8 mouse cellular contexts compared by ENCODE assay signal in the genomic region with DNA sequence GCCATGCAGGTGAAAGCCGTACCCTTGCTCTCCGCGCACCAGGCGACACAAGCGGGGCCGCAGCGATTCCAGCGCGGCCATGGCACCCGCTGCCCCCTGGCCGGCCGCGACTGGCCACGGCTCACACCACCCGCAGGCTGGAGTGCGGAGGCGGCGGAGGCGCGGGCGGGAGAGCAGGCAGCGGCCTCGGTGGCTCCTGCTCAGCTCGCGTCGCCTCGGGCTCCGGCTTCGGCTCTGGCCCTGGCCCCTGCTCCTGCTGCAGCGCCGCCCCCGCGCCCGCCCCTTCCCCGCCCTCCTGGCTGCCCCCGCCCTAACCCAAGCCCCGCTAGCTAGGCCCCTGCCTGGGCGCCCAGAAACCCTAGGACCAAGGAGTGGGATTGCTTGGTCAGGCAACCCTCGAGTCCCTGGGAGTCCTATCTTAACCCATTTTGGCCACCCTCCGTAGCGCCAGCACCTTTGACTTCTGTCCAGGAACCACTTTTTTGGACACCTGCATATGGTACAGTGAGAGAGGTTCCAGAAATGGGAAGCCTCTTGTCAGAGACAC. TPM values are rescaled to one million over a fixed set of nuclear protein-coding genes. Genes with fewer than 3 reads are reported as not detected.
A peak's percentile ranks its signal among the peaks of the same experiment; 100 is the strongest.
DNase-seq lines count a peak whose midpoint lies in the region; ATAC-seq and TF ChIP-seq lines count a peak whose summit lies in the region.

A gene (minus strand): TSS at position 258 of the 547 bp plus-strand sequence.

- peak within 1 kb of the TSS; percentile 86 for H3K4me2 ChIP-seq in hindbrain, postnatal 0 days (ENCODE audit: low read depth, low read length)
- H3K4me2 ChIP-seq in limb, embryonic 13.5 days (replicated peaks) = peak within 1 kb of the TSS; percentile 86
- peak within 1 kb of the TSS; percentile 95 for H3K4me2 ChIP-seq in midbrain, embryonic 14.5 days (ENCODE audit: low read length)

- under 1% methylated on average over 30 of the region's 41 CpGs for WGBS in hindbrain, postnatal 0 days
- WGBS in limb, embryonic 13.5 days = 0% methylated on average over 37 of the region's 41 CpGs
- 1% methylated on average over 40 of the region's 41 CpGs for WGBS in midbrain, embryonic 14.5 days

- H3K27ac ChIP-seq in hindbrain, postnatal 0 days = peak within 1 kb of the TSS; percentile 83
- H3K27ac ChIP-seq in limb, embryonic 13.5 days = peak within 1 kb of the TSS; percentile 67
- H3K27ac ChIP-seq in midbrain, embryonic 14.5 days (replicated peaks; ENCODE audit: low read depth, low read length) = peak within 1 kb of the TSS; percentile 37; the same call in 1 of the 2 replicates

- no peak for TF ChIP-seq CTCF in hindbrain, postnatal 0 days (IDR thresholded peaks at IDR 0.05; ENCODE audit: low read depth)

- no peaks in the 10 kb centered on the region for H3K27me3 ChIP-seq in hindbrain, postnatal 0 days (ENCODE audit: insufficient read depth, low read length)
- 0 out of 2 replicates have a peak, but pooled peaks cover 3% of the 10 kb centered on the region for H3K27me3 ChIP-seq in limb, embryonic 13.5 days
- peaks cover 6% of the 10 kb centered on the region; the same call in 1 of the 2 replicates for H3K27me3 ChIP-seq in midbrain, embryonic 14.5 days (ENCODE audit: control insufficient read depth, insufficient read depth, low read length)

- H3K9me3 ChIP-seq in hindbrain, postnatal 0 days (ENCODE audit: low read length) = no peaks in the 10 kb centered on the region
- no peaks in the 10 kb centered on the region for H3K9me3 ChIP-seq in limb, embryonic 13.5 days
- H3K9me3 ChIP-seq in midbrain, embryonic 14.5 days (ENCODE audit: control insufficient read depth, low read length) = no peaks in the 10 kb centered on the region

- DNase-seq in ovary, postnatal 36 days (ENCODE audit: low spot score) = peak; percentile 71
- no peak for DNase-seq in ovary, adult 18-20 months (ENCODE audit: low spot score)
- DNase-seq in cerebellum, adult 8-10 months = peak; percentile 66
- peak; percentile 65 for DNase-seq in gastrocnemius, postnatal 10 days
- DNase-seq in hindbrain, postnatal 0 days (ENCODE audit: low spot score) = peak; percentile 68
- DNase-seq in midbrain, embryonic 14.5 days = peak; percentile 73

- no peaks in the 10 kb centered on the region for H3K36me3 ChIP-seq in hindbrain, postnatal 0 days (ENCODE audit: insufficient read depth, low read length)
- peaks cover 22% of the 10 kb centered on the region for H3K36me3 ChIP-seq in limb, embryonic 13.5 days
- H3K36me3 ChIP-seq in midbrain, embryonic 14.5 days (ENCODE audit: control insufficient read depth, insufficient read depth, low read length) = no peaks in the 10 kb centered on the region

- H3K4me3 ChIP-seq in hindbrain, postnatal 0 days (ENCODE audit: low read length) = peak within 1 kb of the TSS; percentile 58
- peak within 1 kb of the TSS; percentile 80 for H3K4me3 ChIP-seq in limb, embryonic 13.5 days
- H3K4me3 ChIP-seq in midbrain, embryonic 14.5 days (replicated peaks; ENCODE audit: low read depth, low read length) = peak within 1 kb of the TSS; percentile 67

- peak within 1 kb of the TSS; percentile 90 for H3K9ac ChIP-seq in hindbrain, postnatal 0 days (replicated peaks; ENCODE audit: low read length)
- peak within 1 kb of the TSS; percentile 90 for H3K9ac ChIP-seq in limb, embryonic 13.5 days
- peak within 1 kb of the TSS; percentile 85 for H3K9ac ChIP-seq in midbrain, embryonic 14.5 days (replicated peaks; ENCODE audit: low read length)

- H3K4me1 ChIP-seq in hindbrain, postnatal 0 days (ENCODE audit: insufficient read depth, low read length) = peaks cover 4% of the 10 kb centered on the region; the same call in 1 of the 2 replicates
- peaks cover 41% of the 10 kb centered on the region for H3K4me1 ChIP-seq in limb, embryonic 13.5 days
- H3K4me1 ChIP-seq in midbrain, embryonic 14.5 days (ENCODE audit: control insufficient read depth, insufficient read depth, low read length) = peaks cover 7% of the 10 kb centered on the region; the same call in 1 of the 2 replicates

- peak; percentile 50 for ATAC-seq in hindbrain, postnatal 0 days
- peak; percentile 83 for ATAC-seq in limb, embryonic 13.5 days (ENCODE audit: low FRiP score, low read depth)
- ATAC-seq in midbrain, embryonic 14.5 days (ENCODE audit: low FRiP score, low TSS enrichment) = peak; percentile 60
- no peak for ATAC-seq in monocyte, adult 5-6 weeks (replicated peaks; ENCODE audit: insufficient number of reproducible peaks, low FRiP score, low TSS enrichment, poor library complexity, severe bottlenecking)

RNA-seq across cellular contexts. Expression of the gene that starts here (rescaled TPM):
- 10 to 100 TPM; 30.1 to 33.4 TPM for total RNA-seq in gastrocnemius, postnatal 10 days (2021)
- total RNA-seq in hindbrain, postnatal 0 days (2014; rRNA removed) = 72.8 and 91.1 TPM in 2 replicates
- 57.6 and 60.6 TPM in 2 replicates for polyA plus RNA-seq in hindbrain, postnatal 0 days (2015; fragmentation: Nextera tagmentation; extraction: Ambion mirVana)
- polyA plus RNA-seq in limb, embryonic 13.5 days (2015; fragmentation: Nextera tagmentation; extraction: Ambion mirVana) = 58.1 and 59.3 TPM in 2 replicates
- polyA plus RNA-seq in midbrain, embryonic 14.5 days (2014; fragmentation: Nextera tagmentation; extraction: Ambion mirVana) = 36.7 and 39.2 TPM in 2 replicates
- total RNA-seq in monocyte, adult 5-6 weeks (2017) = 0.48 to 0.78 TPM in 2 of 3 replicates, not detected in the other

Comparison
In these comparisons a context has a peak if more than half of its experiments do, and no peak if none do; other contexts are left out.
1. RNA of the gene that starts here (total RNA-seq): 72.8 to 91.1 TPM in hindbrain, postnatal 0 days and 30.1 to 33.4 TPM in gastrocnemius, postnatal 10 days; 0.48 to 0.78 TPM in monocyte, adult 5-6 weeks; every median in the first group is over 10 times any median in the second.
2. Peak in every context shown above with its lines, with median percentiles within 50 percentile points of each other: H3K27ac ChIP-seq, H3K4me2 ChIP-seq, H3K4me3 ChIP-seq and H3K9ac ChIP-seq.